Mouse (Mus musculus) skeletal muscle tissue, postnatal 0 days (tissue): ENCODE measurements around the gene Prl3c1. TPM values are rescaled to one million over a fixed set of nuclear protein-coding genes. Genes with fewer than 3 reads are reported as not detected.

Experiments
- polyA plus RNA-seq: library from polyadenylated mRNA; unstranded; fragments of >200 nt; fragmentation: Nextera tagmentation; extraction: Ambion mirVana; gene quantifications from 2 replicates; pipeline ENCODE4 v1.2.1, GENCODE M21; 2015

Gene Prl3c1
- polyA plus RNA-seq = not detected in 2 replicates

GRCm38 (mm10) chr13:27196359-27196758, at the start of gene Prl3c1:
Gene Prl3c1 (plus strand): TSS chr13:27196659.

GRCm38 (mm10) chr13:27156490-27156889, 40.0 kb upstream of the Prl3c1 start, which contains the start of gene Prl3d3:
Gene Prl3d3 (plus strand): TSS chr13:27156790.

DNA sequence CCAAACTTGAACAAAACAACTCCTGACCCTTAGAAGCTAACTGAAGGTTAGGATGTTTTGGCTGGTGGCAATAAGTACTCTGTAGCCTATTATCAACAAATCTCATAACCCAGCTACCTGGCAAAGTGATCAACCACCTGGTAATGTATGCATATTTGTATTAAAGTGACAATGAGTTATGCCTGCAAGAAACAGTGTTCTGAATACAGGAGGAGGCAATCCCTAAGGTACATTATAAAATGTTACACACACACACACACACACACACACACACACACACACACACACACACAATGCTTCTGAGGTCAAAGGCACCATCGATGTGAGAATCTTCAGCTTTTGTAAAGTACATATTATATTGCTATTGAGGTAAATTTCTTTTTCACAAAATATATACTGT, 45.1 kb downstream of the Prl3c1 start, which contains the start of gene Prl3b1:
Gene Prl3b1, plus strand, starts transcription at position 301 of the 400 bp plus-strand sequence.

Other genes starting within 250 kb of the Prl3c1 start
- not detected in 2 replicates for gene Prl, start 139.1 kb upstream of the Prl3c1 start, polyA plus RNA-seq
- not detected in 2 replicates for gene Prl3d1, start 102.5 kb upstream of the Prl3c1 start, polyA plus RNA-seq
- gene Prl3d2, start 75.0 kb upstream of the Prl3c1 start, polyA plus RNA-seq = not detected in 2 replicates
- not detected in 2 replicates for gene Prl3d3, start 39.9 kb upstream of the Prl3c1 start, polyA plus RNA-seq
- gene Prl3b1, start 45.2 kb downstream of the Prl3c1 start, polyA plus RNA-seq = not detected in 2 replicates
- gene Prl3a1, start 62.8 kb downstream of the Prl3c1 start, polyA plus RNA-seq = not detected in 2 replicates
- gene Prl6a1, start 116.0 kb downstream of the Prl3c1 start, polyA plus RNA-seq = not detected in 2 replicates
- not detected in 2 replicates for gene Prl8a2, start 149.0 kb downstream of the Prl3c1 start, polyA plus RNA-seq
- gene Prl2b1, start 194.2 kb downstream of the Prl3c1 start, polyA plus RNA-seq = not detected in 2 replicates
- not detected in 2 replicates for gene Prl8a6, start 242.0 kb downstream of the Prl3c1 start, polyA plus RNA-seq